Mouse (Mus musculus) telencephalon, adult 2 months (tissue): ENCODE results near the gene Olfr1141.
A peak's percentile ranks its signal among the peaks of the same experiment; 100 is the strongest.

Experiments
- DNase-seq: peaks from one replicate; pipeline ENCODE4 v3.0.0-alpha.2; 2011; ENCODE audit warnings: low read depth, low spot score

Gene Olfr1141

GRCm38 (mm10) chr2:87753891-87754290 is at the start of gene Olfr1141:
Gene Olfr1141, minus strand, starts transcription at chr2:87753991.
- no peak for DNase-seq

- DNase-seq = no peak
These were observed 46.5 kb upstream of the Olfr1141 start, which contains the start of gene Olfr1143 for GRCm38 (mm10) chr2:87800292-87800691. Gene Olfr1143, plus strand, starts transcription at chr2:87800592.

DNA sequence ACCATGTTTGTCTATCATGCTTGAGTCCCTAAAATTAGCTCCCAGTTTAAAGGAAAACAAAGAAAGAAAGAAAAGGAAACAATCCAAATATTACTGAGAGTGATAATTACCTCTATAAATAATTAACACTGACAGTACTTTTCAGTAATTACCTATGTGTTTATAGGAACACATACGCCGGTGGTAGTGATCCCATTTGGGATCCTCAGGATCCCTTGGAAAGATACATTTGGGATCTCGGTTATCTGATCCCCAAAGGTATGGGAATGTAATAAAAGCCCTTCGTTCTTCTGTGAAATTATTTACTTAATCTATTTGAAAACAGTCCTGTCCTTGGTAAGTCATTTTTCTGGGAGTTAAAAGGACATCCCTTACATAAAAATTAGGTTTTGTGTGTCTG is 25.4 kb upstream of the Olfr1141 start, which contains the start of gene Olfr152:
Olfr152 (plus strand) TSS at position 301 of the 400 bp plus-strand sequence.
- DNase-seq = no peak

GRCm38 (mm10) chr2:87776143-87776542 is 22.4 kb upstream of the Olfr1141 start:
- peak; percentile 15 for DNase-seq

DNA sequence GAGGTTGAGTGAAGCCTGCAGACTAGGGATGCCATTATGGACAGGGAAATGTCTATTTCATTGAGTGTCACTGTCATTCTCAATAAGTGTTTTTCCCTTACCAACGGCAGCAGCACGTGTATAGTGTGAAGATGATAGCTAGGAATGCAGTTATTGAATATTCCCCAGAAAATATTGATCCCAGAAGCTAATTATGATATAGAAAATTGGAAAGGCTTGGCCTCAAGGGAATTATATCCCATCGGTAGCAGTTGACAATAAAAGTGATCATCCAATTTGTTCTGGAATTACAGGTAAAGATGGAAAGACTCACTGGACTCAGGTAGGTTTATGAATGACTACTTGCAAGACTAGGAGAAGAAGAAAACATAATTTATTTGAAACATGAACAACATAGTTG is 10.3 kb downstream of the Olfr1141 start, which contains the start of gene Olfr1140:
Olfr1140 (plus strand) TSS at position 301 of the 400 bp plus-strand sequence.
- DNase-seq = no peak

GRCm38 (mm10) chr2:87739878-87740277 is 13.9 kb downstream of the Olfr1141 start, which contains the start of gene Olfr1138:
Gene Olfr1138, minus strand, starts transcription at chr2:87739978.
- DNase-seq = no peak

- DNase-seq = no peak
These were observed 40.7 kb downstream of the Olfr1141 start, which contains the start of gene Olfr1137 for GRCm38 (mm10) chr2:87713079-87713478. Gene Olfr1137, minus strand, starts transcription at chr2:87713179.
